Mouse (Mus musculus) layer of hippocampus, adult 8-10 months (tissue): ENCODE results near the gene Gss. TPM values are rescaled to one million over a fixed set of nuclear protein-coding genes. Genes with fewer than 3 reads are reported as not detected.

ENCODE experiments used
- DNase-seq, 2 experiments: peaks; one replicate each; pipeline ENCODE4 v3.0.0; 2022; ENCODE audit warnings: low spot score in 2 of 2
- total RNA-seq, 4 experiments: library from RNA; stranded (reverse); gene quantifications; 2 replicates each; pipeline ENCODE4 v1.2.4; 2022

Gene Gss
- 10 to 100 TPM; 21.4 to 26.8 (median 22.2) TPM for total RNA-seq

- peak; percentile 96 to 98 for DNase-seq
Measured at GRCm38 (mm10) chr2:155592137-155592853, at the start of gene Gss. Gss (minus strand) TSS chr2:155592810.

- no peak for DNase-seq
Measured at GRCm38 (mm10) chr2:155641540-155642472, 49.2 kb upstream of the Gss start.

- DNase-seq: peak in 1 of 2 experiments; percentile 74
Measured at GRCm38 (mm10) chr2:155640656-155641055, 48.0 kb upstream of the Gss start.

GRCm38 (mm10) chr2:155637411-155637810 lies 44.8 kb upstream of the Gss start:
- no peak for DNase-seq

- DNase-seq: no peak
Measured at GRCm38 (mm10) chr2:155636881-155637280, 44.3 kb upstream of the Gss start.

- no peak for DNase-seq
Measured at GRCm38 (mm10) chr2:155635961-155636360, 43.4 kb upstream of the Gss start.

GRCm38 (mm10) chr2:155634562-155634961 lies 42.0 kb upstream of the Gss start:
- DNase-seq: no peak

GRCm38 (mm10) chr2:155633731-155634130 lies 41.1 kb upstream of the Gss start:
- DNase-seq: no peak

GRCm38 (mm10) chr2:155633121-155633520 lies 40.5 kb upstream of the Gss start:
- DNase-seq: no peak

- DNase-seq: no peak
Measured at GRCm38 (mm10) chr2:155632138-155632936, 39.7 kb upstream of the Gss start.

- DNase-seq: no peak
Measured at GRCm38 (mm10) chr2:155630590-155631416, 38.2 kb upstream of the Gss start.

GRCm38 (mm10) chr2:155630153-155630552 lies 37.5 kb upstream of the Gss start:
- no peak for DNase-seq

- DNase-seq: peak in 1 of 2 experiments; percentile 56
Measured at GRCm38 (mm10) chr2:155629231-155629661, 36.6 kb upstream of the Gss start.

GRCm38 (mm10) chr2:155628519-155628918 lies 35.9 kb upstream of the Gss start:
- DNase-seq: no peak

GRCm38 (mm10) chr2:155628112-155628511 lies 35.5 kb upstream of the Gss start:
- no peak for DNase-seq

- DNase-seq: peak in 1 of 2 experiments; percentile 76
Measured at GRCm38 (mm10) chr2:155627030-155627738, 34.6 kb upstream of the Gss start.

- DNase-seq: no peak
Measured at GRCm38 (mm10) chr2:155626277-155626676, 33.7 kb upstream of the Gss start.

GRCm38 (mm10) chr2:155624730-155625129 lies 32.1 kb upstream of the Gss start:
- DNase-seq: no peak

- DNase-seq: no peak
Measured at GRCm38 (mm10) chr2:155623996-155624395, 31.4 kb upstream of the Gss start.

GRCm38 (mm10) chr2:155622606-155623005 lies 30.0 kb upstream of the Gss start:
- no peak for DNase-seq
